Mouse (Mus musculus): ENCODE measurements at regions not wholly inside any gene's neighbourhood (a gene's known extent, or its start where the extent isn't known, plus 50 kb on each side); places are given as distances from the start of the nearest gene placed in this dataset.
A peak's percentile ranks its signal among the peaks of the same experiment; 100 is the strongest.

DNA sequence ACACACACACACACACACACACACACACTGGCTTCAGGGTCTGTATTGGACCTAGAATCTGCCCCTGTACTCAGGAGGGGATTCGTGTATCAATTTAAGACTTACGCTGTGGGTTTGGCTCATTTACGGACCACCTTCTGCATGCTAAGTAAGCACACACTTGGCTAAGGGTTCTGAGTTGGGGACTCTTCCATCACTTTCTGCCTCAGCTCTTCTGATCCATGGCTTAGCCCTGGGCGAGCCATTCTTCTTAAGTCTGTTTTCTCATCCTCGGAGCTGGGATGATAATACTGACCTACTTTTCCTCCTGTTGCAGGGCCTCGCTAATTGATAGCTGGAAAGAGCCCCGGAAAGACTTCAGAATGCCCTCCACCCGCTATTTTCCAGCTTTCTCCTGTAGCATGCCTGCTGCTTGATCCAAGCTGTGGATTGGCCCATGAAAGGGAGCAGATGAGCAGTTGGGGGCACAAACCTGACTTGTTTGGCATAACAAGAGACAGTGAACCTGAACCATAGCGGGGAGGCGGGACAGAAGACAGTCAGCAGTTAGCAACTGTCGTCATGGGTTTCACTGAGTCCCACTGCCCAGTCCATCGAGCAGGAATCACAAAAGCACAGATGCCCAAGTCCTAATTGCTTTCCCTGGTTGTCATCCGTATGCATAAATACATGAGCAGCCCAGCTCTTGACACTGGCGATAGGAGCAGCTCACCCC lies 294.9 kb upstream of the Stt3b start:
- ATAC-seq (replicated peaks; ENCODE audit: low FRiP score, low read depth) (no peak), DNase-seq (ENCODE audit: low spot score) (no peak)
- no peak overlapping the region for H3K27ac ChIP-seq
- H3K36me3 ChIP-seq (ENCODE audit: insufficient read depth, low read length) = no peaks in the 10 kb centered on the region
- TF ChIP-seq CTCF (IDR thresholded peaks at IDR 0.05; ENCODE audit: low read depth) = no peak
- H3K9ac ChIP-seq (ENCODE audit: low read depth, low read length) = no peak overlapping the region
- H3K9me3 ChIP-seq (replicated peaks; ENCODE audit: low read length) = no peaks in the 10 kb centered on the region
- H3K27me3 ChIP-seq (ENCODE audit: insufficient read depth, low read length) = no peaks in the 10 kb centered on the region
- H3K4me3 ChIP-seq (replicated peaks; ENCODE audit: low read depth, low read length) = no peak overlapping the region
- H3K4me2 ChIP-seq (ENCODE audit: low read length) = no peak overlapping the region
- 83% methylated on average over 14 of the region's 14 CpGs for WGBS
- no peaks in the 10 kb centered on the region for H3K4me1 ChIP-seq (replicated peaks; ENCODE audit: insufficient read depth, low read length)

DNA sequence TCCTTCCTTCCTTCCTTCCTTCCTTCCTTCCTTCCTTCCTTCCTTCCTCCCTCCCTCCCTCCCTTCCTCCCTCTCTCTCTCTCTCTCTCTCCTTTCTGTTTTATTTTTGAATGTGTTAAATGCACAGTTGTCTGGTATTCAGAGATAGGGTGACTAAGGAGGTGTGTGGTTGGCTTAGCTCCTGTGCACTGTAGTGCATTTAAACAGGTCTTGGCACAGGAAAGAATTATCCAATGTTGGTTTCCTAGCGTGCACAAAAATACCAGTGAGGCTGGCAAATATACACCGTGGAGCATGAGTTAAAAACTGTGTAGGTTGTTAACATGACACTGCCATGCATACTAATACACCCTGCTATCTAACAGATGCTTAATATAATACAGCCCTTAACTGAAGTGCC lies 297.7 kb upstream of the Stt3b start:
- Histone ChIP-seq H3K4me1 (replicated peaks; ENCODE audit: insufficient read depth, low read length) (no peaks in the 10 kb centered on the region), H3K27me3 (ENCODE audit: insufficient read depth, low read length) (no peaks in the 10 kb centered on the region), H3K27ac (no peak overlapping the region), H3K9me3 (replicated peaks; ENCODE audit: low read length) (no peaks in the 10 kb centered on the region), H3K36me3 (ENCODE audit: insufficient read depth, low read length) (no peaks in the 10 kb centered on the region), H3K4me3 (replicated peaks; ENCODE audit: low read depth, low read length) (no peak overlapping the region), H3K9ac (ENCODE audit: low read depth, low read length) (no peak overlapping the region), H3K4me2 (ENCODE audit: low read length) (no peak overlapping the region)
- ATAC-seq (replicated peaks; ENCODE audit: low FRiP score, low read depth) (no peak), DNase-seq (ENCODE audit: low spot score) (no peak)
- no peak for TF ChIP-seq CTCF (IDR thresholded peaks at IDR 0.05; ENCODE audit: low read depth)
- WGBS = 66% methylated on average over 2 of the region's 2 CpGs

- H3K9me3 ChIP-seq (replicated peaks; ENCODE audit: low read length) = no peaks in the 10 kb centered on the region
- no peak overlapping the region for H3K4me2 ChIP-seq (ENCODE audit: low read length)
- H3K27ac ChIP-seq = no peak overlapping the region
- no peaks in the 10 kb centered on the region for H3K27me3 ChIP-seq (ENCODE audit: insufficient read depth, low read length)
- 75% methylated on average over 5 of the region's 5 CpGs for WGBS
- DNase-seq (ENCODE audit: low spot score) (peak; percentile 74), ATAC-seq (replicated peaks; ENCODE audit: low FRiP score, low read depth) (no peak)
- H3K36me3 ChIP-seq (ENCODE audit: insufficient read depth, low read length) = no peaks in the 10 kb centered on the region
- no peak overlapping the region for H3K4me3 ChIP-seq (replicated peaks; ENCODE audit: low read depth, low read length)
- no peaks in the 10 kb centered on the region for H3K4me1 ChIP-seq (replicated peaks; ENCODE audit: insufficient read depth, low read length)
- no peak overlapping the region for H3K9ac ChIP-seq (ENCODE audit: low read depth, low read length)
- TF ChIP-seq CTCF (IDR thresholded peaks at IDR 0.05; ENCODE audit: low read depth) = no peak
Observed at GRCm38 (mm10) chr9:115608377-115608776, 298.2 kb upstream of the Stt3b start.

DNA sequence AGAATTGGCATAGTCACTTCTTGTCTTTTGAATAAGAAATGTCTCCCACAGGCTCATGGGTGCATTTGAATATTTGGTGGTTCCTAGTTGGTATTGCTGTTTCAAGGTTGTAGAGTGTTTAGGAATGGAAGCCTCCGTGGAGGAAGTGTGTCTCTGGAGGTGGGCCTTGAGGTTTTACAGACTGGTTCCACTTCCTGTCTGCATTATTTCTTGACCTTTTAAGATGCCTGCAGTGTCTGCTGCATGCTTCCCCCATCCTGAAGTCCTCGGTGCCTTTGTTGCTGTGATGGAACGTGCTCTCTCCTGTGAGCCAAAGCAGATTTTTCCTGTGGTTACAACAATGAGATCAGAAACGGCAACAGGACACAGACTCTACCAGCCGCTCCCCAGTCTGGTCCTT lies 299.4 kb upstream of the Gadl1 start:
- Histone ChIP-seq H3K4me2 (ENCODE audit: low read length) (no peak overlapping the region), H3K4me3 (replicated peaks; ENCODE audit: low read depth, low read length) (no peak overlapping the region), H3K27me3 (ENCODE audit: insufficient read depth, low read length) (no peaks in the 10 kb centered on the region), H3K9ac (ENCODE audit: low read depth, low read length) (no peak overlapping the region), H3K36me3 (ENCODE audit: insufficient read depth, low read length) (no peaks in the 10 kb centered on the region), H3K4me1 (replicated peaks; ENCODE audit: insufficient read depth, low read length) (no peaks in the 10 kb centered on the region), H3K27ac (no peak overlapping the region), H3K9me3 (replicated peaks; ENCODE audit: low read length) (no peaks in the 10 kb centered on the region)
- ATAC-seq (replicated peaks; ENCODE audit: low FRiP score, low read depth) (no peak), DNase-seq (ENCODE audit: low spot score) (no peak)
- TF ChIP-seq CTCF (IDR thresholded peaks at IDR 0.05; ENCODE audit: low read depth) = no peak
- 80% methylated on average over 5 of the region's 5 CpGs for WGBS

DNA sequence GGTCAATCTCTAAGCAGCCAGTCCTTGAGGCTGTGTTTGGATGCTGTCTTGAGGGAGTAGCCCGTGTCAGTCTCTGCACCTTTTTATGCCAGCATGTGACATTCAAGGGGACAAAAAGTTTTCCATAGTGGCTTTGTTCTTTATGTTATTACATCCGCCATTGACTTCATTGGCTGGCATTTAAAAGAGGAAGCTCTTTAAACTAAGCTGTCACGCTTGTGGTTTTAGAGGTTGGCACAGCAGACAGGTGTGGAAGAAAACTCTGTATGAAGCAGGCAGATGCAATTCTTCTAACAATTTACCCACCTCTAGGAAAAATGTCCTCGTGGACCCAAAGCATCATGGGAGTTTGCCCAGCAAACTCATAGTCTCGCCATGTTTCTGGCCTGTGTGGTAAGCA lies 297.5 kb upstream of the Gadl1 start:
- no peak for ATAC-seq (replicated peaks; ENCODE audit: low FRiP score, low read depth)
- no peaks in the 10 kb centered on the region for H3K27me3 ChIP-seq (ENCODE audit: insufficient read depth, low read length)
- H3K4me3 ChIP-seq (replicated peaks; ENCODE audit: low read depth, low read length) = no peak overlapping the region
- H3K36me3 ChIP-seq (ENCODE audit: insufficient read depth, low read length) = no peaks in the 10 kb centered on the region
- no peak overlapping the region for H3K9ac ChIP-seq (ENCODE audit: low read depth, low read length)
- TF ChIP-seq CTCF (IDR thresholded peaks at IDR 0.05; ENCODE audit: low read depth) = no peak
- no peak overlapping the region for H3K4me2 ChIP-seq (ENCODE audit: low read length)
- no peak overlapping the region for H3K27ac ChIP-seq
- no peak for DNase-seq (ENCODE audit: low spot score)
- H3K4me1 ChIP-seq (replicated peaks; ENCODE audit: insufficient read depth, low read length) = no peaks in the 10 kb centered on the region
- no peaks in the 10 kb centered on the region for H3K9me3 ChIP-seq (replicated peaks; ENCODE audit: low read length)
- 80% methylated on average over 5 of the region's 5 CpGs for WGBS

GRCm38 (mm10) chr9:115612908-115613307 lies 296.3 kb upstream of the Gadl1 start:
- Histone ChIP-seq H3K9me3 (replicated peaks; ENCODE audit: low read length) (no peaks in the 10 kb centered on the region), H3K4me1 (replicated peaks; ENCODE audit: insufficient read depth, low read length) (no peaks in the 10 kb centered on the region), H3K4me2 (ENCODE audit: low read length) (no peak overlapping the region), H3K27ac (no peak overlapping the region), H3K4me3 (replicated peaks; ENCODE audit: low read depth, low read length) (no peak overlapping the region), H3K9ac (ENCODE audit: low read depth, low read length) (no peak overlapping the region), H3K27me3 (ENCODE audit: insufficient read depth, low read length) (no peaks in the 10 kb centered on the region), H3K36me3 (ENCODE audit: insufficient read depth, low read length) (no peaks in the 10 kb centered on the region)
- ATAC-seq (replicated peaks; ENCODE audit: low FRiP score, low read depth) = no peak
- 47% methylated on average over 6 of the region's 6 CpGs for WGBS
- no peak for TF ChIP-seq CTCF (IDR thresholded peaks at IDR 0.05; ENCODE audit: low read depth)
- DNase-seq (ENCODE audit: low spot score) = no peak

GRCm38 (mm10) chr9:115614007-115614406 lies 295.2 kb upstream of the Gadl1 start:
- no peak overlapping the region for H3K9ac ChIP-seq (ENCODE audit: low read depth, low read length)
- H3K4me1 ChIP-seq (replicated peaks; ENCODE audit: insufficient read depth, low read length) = no peaks in the 10 kb centered on the region
- no peak overlapping the region for H3K27ac ChIP-seq
- no peak overlapping the region for H3K4me3 ChIP-seq (replicated peaks; ENCODE audit: low read depth, low read length)
- H3K9me3 ChIP-seq (replicated peaks; ENCODE audit: low read length) = no peaks in the 10 kb centered on the region
- no peak for TF ChIP-seq CTCF (IDR thresholded peaks at IDR 0.05; ENCODE audit: low read depth)
- ATAC-seq (replicated peaks; ENCODE audit: low FRiP score, low read depth) (no peak), DNase-seq (ENCODE audit: low spot score) (no peak)
- WGBS = 78% methylated on average over 2 of the region's 2 CpGs
- no peak overlapping the region for H3K4me2 ChIP-seq (ENCODE audit: low read length)
- H3K36me3 ChIP-seq (ENCODE audit: insufficient read depth, low read length) = no peaks in the 10 kb centered on the region
- no peaks in the 10 kb centered on the region for H3K27me3 ChIP-seq (ENCODE audit: insufficient read depth, low read length)

Data from kidney, postnatal 0 days (tissue).